Mouse (Mus musculus): ENCODE results near the gene Ifitm5. TPM values are rescaled to one million over a fixed set of nuclear protein-coding genes. Genes with fewer than 3 reads are reported as not detected.

Ifitm5 gene
- polyA plus RNA-seq, 1 experiment from 2014 or later, result 1.4 TPM

- ATAC-seq (ENCODE audit: insufficient read depth, low FRiP score, low TSS enrichment) (no peak), DNase-seq (ENCODE audit: low spot score) (no peak)
- H3K9ac ChIP-seq (ENCODE audit: low read length), result no peak overlapping the region
- peaks cover 9% of the 10 kb centered on the region for H3K4me1 ChIP-seq (ENCODE audit: control insufficient read depth, insufficient read depth, low read length)
- no peaks in the 10 kb centered on the region for H3K36me3 ChIP-seq (ENCODE audit: control insufficient read depth, insufficient read depth, low read length)
- WGBS, result 84% methylated on average over 4 of the region's 4 CpGs
- peaks cover 44% of the 10 kb centered on the region for H3K27me3 ChIP-seq (ENCODE audit: control insufficient read depth, insufficient read depth, low read length)
- H3K9me3 ChIP-seq (ENCODE audit: control insufficient read depth, low read length), result no peaks in the 10 kb centered on the region
- H3K4me2 ChIP-seq (ENCODE audit: low read depth), result no peak overlapping the region
- H3K4me3 ChIP-seq (ENCODE audit: low read depth, low read length), result no peak overlapping the region
- H3K27ac ChIP-seq (ENCODE audit: low read depth, low read length), result no peak overlapping the region
These were observed 30.2 kb downstream of the Ifitm5 start for GRCm38 (mm10) chr7:140919911-140920310.

DNA sequence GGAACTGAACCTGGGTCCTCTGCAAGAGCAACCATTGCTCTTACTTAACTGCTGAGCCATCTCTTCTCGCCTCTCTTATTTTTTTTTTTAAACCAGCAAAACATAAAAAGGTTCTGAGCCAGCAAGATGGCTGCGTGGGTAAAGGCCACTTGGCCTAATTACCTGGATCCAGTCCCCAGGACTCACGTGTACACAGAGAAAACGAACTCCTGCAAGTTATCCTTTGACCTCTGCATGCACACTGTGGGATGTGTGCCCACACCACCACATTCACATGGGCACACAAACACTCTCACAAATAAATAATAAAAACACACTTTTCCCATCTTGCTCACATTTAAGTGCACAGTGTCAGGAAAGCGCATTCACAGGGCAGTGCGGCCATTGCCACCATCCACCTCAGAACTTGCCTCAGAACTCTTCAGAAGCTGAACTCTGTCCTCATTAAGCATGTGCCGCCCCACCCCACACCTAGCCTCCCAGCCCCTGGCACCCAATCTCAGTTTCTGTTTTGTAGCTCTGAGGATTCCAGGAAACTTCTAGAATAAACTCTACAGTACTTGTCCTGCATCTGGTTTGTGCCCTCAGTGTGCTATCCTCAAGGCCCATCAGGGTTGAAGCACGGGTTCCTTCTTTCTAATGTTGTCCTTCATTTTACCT is 35.9 kb downstream of the Ifitm5 start:
- no peaks in the 10 kb centered on the region for H3K36me3 ChIP-seq (ENCODE audit: control insufficient read depth, insufficient read depth, low read length)
- no peaks in the 10 kb centered on the region for H3K9me3 ChIP-seq (ENCODE audit: control insufficient read depth, low read length)
- H3K9ac ChIP-seq (ENCODE audit: low read length), result no peak overlapping the region
- 88% methylated on average over 8 of the region's 8 CpGs for WGBS
- no peak overlapping the region for H3K4me3 ChIP-seq (ENCODE audit: low read depth, low read length)
- ATAC-seq (ENCODE audit: insufficient read depth, low FRiP score, low TSS enrichment) (no peak), DNase-seq (ENCODE audit: low spot score) (no peak)
- H3K27me3 ChIP-seq (ENCODE audit: control insufficient read depth, insufficient read depth, low read length), result 0 out of 2 replicates have a peak, but pooled peaks cover 2% of the 10 kb centered on the region
- no peak overlapping the region for H3K27ac ChIP-seq (ENCODE audit: low read depth, low read length)
- H3K4me1 ChIP-seq (ENCODE audit: control insufficient read depth, insufficient read depth, low read length), result no peaks in the 10 kb centered on the region
- no peak overlapping the region for H3K4me2 ChIP-seq (ENCODE audit: low read depth)

GRCm38 (mm10) chr7:140912846-140913482 is 37.1 kb downstream of the Ifitm5 start:
- ATAC-seq (ENCODE audit: insufficient read depth, low FRiP score, low TSS enrichment), result no peak
- DNase-seq (ENCODE audit: low spot score), result no peak
- no peaks in the 10 kb centered on the region for H3K36me3 ChIP-seq (ENCODE audit: control insufficient read depth, insufficient read depth, low read length)
- H3K27ac ChIP-seq (ENCODE audit: low read depth, low read length), result no peak overlapping the region
- H3K4me1 ChIP-seq (ENCODE audit: control insufficient read depth, insufficient read depth, low read length), result no peaks in the 10 kb centered on the region
- no peak overlapping the region for H3K9ac ChIP-seq (ENCODE audit: low read length)
- H3K9me3 ChIP-seq (ENCODE audit: control insufficient read depth, low read length), result no peaks in the 10 kb centered on the region
- no peak overlapping the region for H3K4me2 ChIP-seq (ENCODE audit: low read depth)
- WGBS, result 69% methylated on average over 5 of the region's 5 CpGs
- H3K4me3 ChIP-seq (ENCODE audit: low read depth, low read length), result no peak overlapping the region
- no peaks in the 10 kb centered on the region for H3K27me3 ChIP-seq (ENCODE audit: control insufficient read depth, insufficient read depth, low read length)

DNA sequence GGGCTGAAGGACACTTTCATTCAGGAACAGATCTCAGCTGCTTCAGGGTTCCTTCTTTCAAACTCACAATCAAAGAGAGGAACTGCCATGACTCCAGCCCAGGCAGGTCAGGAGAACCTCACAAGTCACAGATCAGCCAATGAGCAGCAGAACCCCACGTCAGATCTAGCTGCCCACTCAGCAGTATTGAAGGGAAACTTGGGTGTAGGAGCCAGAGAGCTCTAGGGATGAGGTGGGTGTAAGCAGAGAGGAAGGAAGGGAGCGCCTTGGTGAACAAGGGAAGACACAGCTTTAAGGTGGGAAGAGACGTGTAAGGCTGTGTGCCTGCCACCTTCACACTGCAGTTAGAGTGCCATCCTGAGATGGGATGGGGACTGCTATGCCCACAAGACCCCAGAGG is 37.8 kb downstream of the Ifitm5 start:
- Histone ChIP-seq H3K4me2 (ENCODE audit: low read depth) (no peak overlapping the region), H3K27ac (ENCODE audit: low read depth, low read length) (no peak overlapping the region), H3K9me3 (ENCODE audit: control insufficient read depth, low read length) (no peaks in the 10 kb centered on the region), H3K4me3 (ENCODE audit: low read depth, low read length) (no peak overlapping the region), H3K27me3 (ENCODE audit: control insufficient read depth, insufficient read depth, low read length) (no peaks in the 10 kb centered on the region), H3K4me1 (ENCODE audit: control insufficient read depth, insufficient read depth, low read length) (no peaks in the 10 kb centered on the region), H3K36me3 (ENCODE audit: control insufficient read depth, insufficient read depth, low read length) (no peaks in the 10 kb centered on the region), H3K9ac (ENCODE audit: low read length) (no peak overlapping the region)
- WGBS, result 64% methylated on average over 3 of the region's 3 CpGs
- ATAC-seq (ENCODE audit: insufficient read depth, low FRiP score, low TSS enrichment), result no peak
- DNase-seq (ENCODE audit: low spot score), result no peak

DNA sequence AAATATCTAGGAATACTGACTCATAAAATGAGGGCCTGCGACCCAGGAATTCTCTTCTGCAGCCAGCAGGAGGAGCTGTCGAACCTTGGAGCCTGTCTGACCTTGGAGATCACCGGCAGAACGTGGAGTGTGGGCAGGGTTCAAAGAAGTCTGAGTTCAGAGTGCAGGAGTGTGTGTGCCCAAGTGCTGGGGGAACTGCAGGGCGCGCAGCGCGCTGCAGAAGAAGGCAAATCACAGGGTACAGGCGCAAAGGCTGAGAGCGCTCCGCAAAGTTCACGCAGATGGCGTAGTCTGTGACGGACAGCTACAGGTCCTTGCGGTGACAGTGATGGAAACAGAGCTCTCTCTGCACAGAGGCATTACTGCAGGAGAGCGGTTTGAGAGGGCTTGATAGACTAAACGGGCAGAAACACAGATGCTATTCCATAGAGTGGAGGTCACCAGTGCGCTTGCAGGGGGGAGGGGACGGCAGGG is 41.4 kb downstream of the Ifitm5 start:
- no peaks in the 10 kb centered on the region for H3K36me3 ChIP-seq (ENCODE audit: control insufficient read depth, insufficient read depth, low read length)
- DNase-seq (ENCODE audit: low spot score) (peak; percentile 83), ATAC-seq (ENCODE audit: insufficient read depth, low FRiP score, low TSS enrichment) (peak; percentile 58; the same call in 1 of the 2 replicates)
- H3K27me3 ChIP-seq (ENCODE audit: control insufficient read depth, insufficient read depth, low read length), result no peaks in the 10 kb centered on the region
- H3K9me3 ChIP-seq (ENCODE audit: control insufficient read depth, low read length), result no peaks in the 10 kb centered on the region
- H3K4me2 ChIP-seq (ENCODE audit: low read depth), result peak overlapping the region; percentile 70
- 2% methylated on average over 19 of the region's 19 CpGs for WGBS
- peak overlapping the region; percentile 25 for H3K4me3 ChIP-seq (ENCODE audit: low read depth, low read length)
- no peak overlapping the region for H3K9ac ChIP-seq (ENCODE audit: low read length)
- H3K4me1 ChIP-seq (ENCODE audit: control insufficient read depth, insufficient read depth, low read length), result no peaks in the 10 kb centered on the region
- H3K27ac ChIP-seq (ENCODE audit: low read depth, low read length), result no peak overlapping the region

DNA sequence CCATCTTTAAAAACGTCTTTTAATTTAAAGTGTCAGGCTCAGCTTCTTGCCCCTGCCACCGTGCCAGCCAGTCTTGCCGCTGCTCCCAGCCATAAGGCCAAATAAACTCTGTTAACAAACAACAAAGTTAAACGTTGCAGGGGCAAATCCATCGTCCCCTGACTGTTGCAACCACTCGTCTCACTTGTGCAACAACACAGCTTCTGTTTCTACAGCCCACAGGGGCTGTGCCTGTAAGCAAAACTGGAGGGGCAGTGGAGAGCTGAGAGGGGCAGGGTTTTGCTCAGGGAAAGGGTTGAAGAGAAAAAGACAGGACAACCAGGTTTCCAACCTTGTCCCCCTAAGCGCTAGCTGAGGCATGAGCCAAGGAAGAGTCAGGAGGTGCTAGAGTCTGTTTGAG is 41.9 kb downstream of the Ifitm5 start:
- no peaks in the 10 kb centered on the region for H3K27me3 ChIP-seq (ENCODE audit: control insufficient read depth, insufficient read depth, low read length)
- no peak for DNase-seq (ENCODE audit: low spot score)
- WGBS, result 49% methylated on average over 7 of the region's 7 CpGs
- no peak overlapping the region for H3K27ac ChIP-seq (ENCODE audit: low read depth, low read length)
- H3K36me3 ChIP-seq (ENCODE audit: control insufficient read depth, insufficient read depth, low read length), result no peaks in the 10 kb centered on the region
- no peak overlapping the region for H3K4me3 ChIP-seq (ENCODE audit: low read depth, low read length)
- 0 out of 2 replicates have a peak, but pooled peaks have one; percentile 4 for ATAC-seq (ENCODE audit: insufficient read depth, low FRiP score, low TSS enrichment)
- no peaks in the 10 kb centered on the region for H3K4me1 ChIP-seq (ENCODE audit: control insufficient read depth, insufficient read depth, low read length)
- no peaks in the 10 kb centered on the region for H3K9me3 ChIP-seq (ENCODE audit: control insufficient read depth, low read length)
- no peak overlapping the region for H3K4me2 ChIP-seq (ENCODE audit: low read depth)
- H3K9ac ChIP-seq (ENCODE audit: low read length), result no peak overlapping the region

GRCm38 (mm10) chr7:140907697-140908096 is 42.4 kb downstream of the Ifitm5 start:
- 85% methylated on average over 7 of the region's 7 CpGs for WGBS

GRCm38 (mm10) chr7:140907131-140907530 is 43.0 kb downstream of the Ifitm5 start:
- Histone ChIP-seq H3K27ac (ENCODE audit: low read depth, low read length) (no peak overlapping the region), H3K4me2 (ENCODE audit: low read depth) (no peak overlapping the region), H3K36me3 (ENCODE audit: control insufficient read depth, insufficient read depth, low read length) (no peaks in the 10 kb centered on the region), H3K27me3 (ENCODE audit: control insufficient read depth, insufficient read depth, low read length) (no peaks in the 10 kb centered on the region), H3K4me1 (ENCODE audit: control insufficient read depth, insufficient read depth, low read length) (no peaks in the 10 kb centered on the region), H3K9me3 (ENCODE audit: control insufficient read depth, low read length) (no peaks in the 10 kb centered on the region), H3K4me3 (ENCODE audit: low read depth, low read length) (no peak overlapping the region), H3K9ac (ENCODE audit: low read length) (no peak overlapping the region)
- no peak for ATAC-seq (ENCODE audit: insufficient read depth, low FRiP score, low TSS enrichment)
- 87% methylated on average over 13 of the region's 13 CpGs for WGBS
- no peak for DNase-seq (ENCODE audit: low spot score)

More at GRCm38 (mm10) chr7:140907697-140908096, 42.4 kb downstream of the Ifitm5 start:
- Histone ChIP-seq H3K4me2 (ENCODE audit: low read depth) (no peak overlapping the region), H3K4me1 (ENCODE audit: control insufficient read depth, insufficient read depth, low read length) (no peaks in the 10 kb centered on the region), H3K27me3 (ENCODE audit: control insufficient read depth, insufficient read depth, low read length) (no peaks in the 10 kb centered on the region), H3K27ac (ENCODE audit: low read depth, low read length) (no peak overlapping the region), H3K9me3 (ENCODE audit: control insufficient read depth, low read length) (no peaks in the 10 kb centered on the region), H3K4me3 (ENCODE audit: low read depth, low read length) (no peak overlapping the region), H3K9ac (ENCODE audit: low read length) (no peak overlapping the region), H3K36me3 (ENCODE audit: control insufficient read depth, insufficient read depth, low read length) (no peaks in the 10 kb centered on the region)
- ATAC-seq (ENCODE audit: insufficient read depth, low FRiP score, low TSS enrichment) (no peak), DNase-seq (ENCODE audit: low spot score) (no peak)

- H3K4me2 ChIP-seq (ENCODE audit: low read depth), result no peak overlapping the region
- ATAC-seq (ENCODE audit: insufficient read depth, low FRiP score, low TSS enrichment) (no peak), DNase-seq (ENCODE audit: low spot score) (no peak)
- no peak overlapping the region for H3K9ac ChIP-seq (ENCODE audit: low read length)
- no peaks in the 10 kb centered on the region for H3K27me3 ChIP-seq (ENCODE audit: control insufficient read depth, insufficient read depth, low read length)
- no peak overlapping the region for H3K4me3 ChIP-seq (ENCODE audit: low read depth, low read length)
- WGBS, result 89% methylated on average over 2 of the region's 2 CpGs
- no peak overlapping the region for H3K27ac ChIP-seq (ENCODE audit: low read depth, low read length)
- H3K9me3 ChIP-seq (ENCODE audit: control insufficient read depth, low read length), result no peaks in the 10 kb centered on the region
- no peaks in the 10 kb centered on the region for H3K4me1 ChIP-seq (ENCODE audit: control insufficient read depth, insufficient read depth, low read length)
- H3K36me3 ChIP-seq (ENCODE audit: control insufficient read depth, insufficient read depth, low read length), result no peaks in the 10 kb centered on the region
These were observed 44.4 kb downstream of the Ifitm5 start for GRCm38 (mm10) chr7:140905642-140906081.

Measured in neural tube, embryonic 11.5 days (tissue).